Mouse (Mus musculus): ENCODE results near the gene Krt31.

Gene Krt31

DNA sequence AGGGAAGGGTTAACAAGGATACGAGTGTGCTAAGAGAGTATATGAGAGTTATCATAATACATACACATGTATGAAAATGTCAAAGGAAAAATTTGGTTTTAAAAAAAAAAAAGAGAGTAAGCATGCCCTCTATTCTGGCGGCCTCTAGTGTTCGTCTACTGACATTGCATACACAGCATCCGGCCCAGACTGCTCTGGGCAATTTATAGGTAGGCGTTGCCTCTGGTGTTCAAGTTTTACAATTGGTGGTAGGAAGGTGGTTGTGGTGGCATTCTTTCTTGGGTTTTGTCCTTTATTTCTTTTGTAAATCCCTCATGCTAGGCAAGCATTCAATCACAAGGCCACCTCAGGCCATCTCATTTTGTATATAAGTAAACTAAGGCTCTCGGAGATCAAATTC is 45.5 kb downstream of the Krt31 start:
- peak; percentile 65 for DNase-seq

GRCm38 (mm10) chr11:99999091-99999490 is 51.3 kb downstream of the Krt31 start:
- DNase-seq: no peak

All from embryo, embryonic 11 days (tissue).